ENCODE assay signal across 22 mouse cellular contexts in the genomic region with DNA sequence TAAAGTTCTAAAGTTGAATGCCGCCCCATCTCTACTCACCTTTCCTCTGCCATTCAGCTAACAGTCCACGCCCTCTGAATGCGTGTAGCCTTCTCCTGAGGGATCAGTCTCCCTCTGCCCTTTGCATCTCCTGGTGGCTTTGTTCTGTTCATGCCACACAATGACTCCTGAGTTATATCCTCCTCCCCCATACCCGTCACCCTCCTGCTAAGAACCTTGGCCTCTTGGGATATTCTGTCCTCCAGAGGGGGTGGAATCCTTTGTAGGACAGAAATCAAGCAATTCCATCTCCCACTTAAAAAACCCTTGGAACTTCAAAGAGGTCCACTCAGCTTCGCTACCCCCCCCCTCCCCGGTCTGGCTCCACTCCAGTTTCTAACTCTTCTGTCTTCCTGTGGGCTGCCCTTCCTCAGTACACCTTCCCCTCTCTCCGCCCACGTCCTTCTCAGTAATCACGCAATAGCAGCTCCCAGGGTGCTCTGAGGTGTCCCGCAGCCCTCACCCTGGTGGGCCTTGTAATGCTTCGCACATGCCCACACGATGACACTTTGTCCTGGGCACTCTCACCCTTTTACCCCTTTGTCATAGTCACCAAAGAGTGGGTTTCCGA. TPM values are rescaled to one million over a fixed set of nuclear protein-coding genes. Genes with fewer than 3 reads are reported as not detected.
A peak's percentile ranks its signal among the peaks of the same experiment; 100 is the strongest.
DNase-seq lines count a peak whose midpoint lies in the region; ATAC-seq and TF ChIP-seq lines count a peak whose summit lies in the region.
"Had no signal": no experiment of that assay in that cellular context is flagged by ENCODE, and none has a peak within 500 bp of the region (broad histone marks: within the 10 kb centered on the region; RNA-seq: fewer than 3 reads in every experiment).

No protein-coding gene starts in this region.

- 80% methylated on average over 13 of the region's 13 CpGs for WGBS in intestine, embryonic 14.5 days
- WGBS in intestine, embryonic 15.5 days, result 81% methylated on average over 13 of the region's 13 CpGs
- WGBS in lung, embryonic 14.5 days, result 57% methylated on average over 13 of the region's 13 CpGs
- 62% methylated on average over 13 of the region's 13 CpGs for WGBS in liver, embryonic 15.5 days (ENCODE audit: insufficient replicate concordance)
- WGBS in midbrain, embryonic 16.5 days, result 81% methylated on average over 13 of the region's 13 CpGs

- ATAC-seq in CD4-positive, CD25-positive, alpha-beta regulatory T cell, adult 4 months, result no peak
- ATAC-seq in intestine, embryonic 14.5 days (replicated peaks; ENCODE audit: low FRiP score, low TSS enrichment, low read depth), result 0 out of 2 replicates have a peak, but pooled peaks have one; percentile 3
- no peak for ATAC-seq in intestine, embryonic 15.5 days
- peak; percentile 58; the same call in 1 of the 2 replicates for ATAC-seq in lung, embryonic 14.5 days (ENCODE audit: insufficient read depth)
- ATAC-seq in liver, embryonic 15.5 days (ENCODE audit: insufficient read depth), result no peak
- ATAC-seq in midbrain, embryonic 16.5 days, result no peak
- ATAC-seq: forebrain, postnatal 0 days had no signal

- no peaks in the 10 kb centered on the region for H3K4me1 ChIP-seq in intestine, embryonic 14.5 days (replicated peaks; ENCODE audit: control insufficient read depth, insufficient read depth, low read length)
- H3K4me1 ChIP-seq in intestine, embryonic 15.5 days (replicated peaks), result 0 out of 2 replicates have a peak, but pooled peaks cover 2% of the 10 kb centered on the region
- H3K4me1 ChIP-seq in lung, embryonic 14.5 days (ENCODE audit: insufficient read depth), result no peaks in the 10 kb centered on the region
- H3K4me1 ChIP-seq in liver, embryonic 15.5 days (replicated peaks), result 0 out of 2 replicates have a peak, but pooled peaks cover 10% of the 10 kb centered on the region
- no peaks in the 10 kb centered on the region for H3K4me1 ChIP-seq in midbrain, embryonic 16.5 days (ENCODE audit: control insufficient read depth, insufficient read depth, low read length)
- H3K4me1 ChIP-seq: heart, embryonic 13.5 days; limb, embryonic 10.5 days; midbrain, embryonic 12.5 days had no signal

- peaks cover 7% of the 10 kb centered on the region for H3K36me3 ChIP-seq in intestine, embryonic 14.5 days (ENCODE audit: control insufficient read depth, insufficient read depth, low read length)
- no peaks in the 10 kb centered on the region for H3K36me3 ChIP-seq in intestine, embryonic 15.5 days
- H3K36me3 ChIP-seq in lung, embryonic 14.5 days (ENCODE audit: insufficient read depth), result peaks cover 20% of the 10 kb centered on the region; the same call in 1 of the 2 replicates
- H3K36me3 ChIP-seq in liver, embryonic 15.5 days (replicated peaks), result peaks cover 13% of the 10 kb centered on the region
- peaks cover 22% of the 10 kb centered on the region; the same call in 1 of the 2 replicates for H3K36me3 ChIP-seq in midbrain, embryonic 16.5 days (ENCODE audit: control insufficient read depth, insufficient read depth, low read length)

- no peak overlapping the region for H3K9ac ChIP-seq in intestine, embryonic 14.5 days (ENCODE audit: low read length)
- H3K9ac ChIP-seq in intestine, embryonic 15.5 days, result no peak overlapping the region
- no peak overlapping the region for H3K9ac ChIP-seq in lung, embryonic 14.5 days
- no peak overlapping the region for H3K9ac ChIP-seq in liver, embryonic 15.5 days
- no peak overlapping the region for H3K9ac ChIP-seq in midbrain, embryonic 16.5 days (ENCODE audit: low read depth, low read length)
- H3K9ac ChIP-seq: forebrain, postnatal 0 days; heart, embryonic 13.5 days; liver, embryonic 14.5 days; midbrain, embryonic 12.5 days had no signal

- no peak overlapping the region for H3K4me3 ChIP-seq in intestine, embryonic 14.5 days (ENCODE audit: low read depth, low read length)
- H3K4me3 ChIP-seq in intestine, embryonic 15.5 days (replicated peaks), result no peak overlapping the region
- H3K4me3 ChIP-seq in lung, embryonic 14.5 days (ENCODE audit: low read depth, low read length), result no peak overlapping the region
- H3K4me3 ChIP-seq in liver, embryonic 15.5 days (replicated peaks), result no peak overlapping the region
- no peak overlapping the region for H3K4me3 ChIP-seq in midbrain, embryonic 16.5 days (ENCODE audit: low read depth, low read length)
- H3K4me3 ChIP-seq: heart, embryonic 13.5 days; limb, embryonic 10.5 days; midbrain, embryonic 12.5 days had no signal

- no peak overlapping the region for H3K27ac ChIP-seq in intestine, embryonic 14.5 days (ENCODE audit: low read depth)
- no peak overlapping the region for H3K27ac ChIP-seq in intestine, embryonic 15.5 days
- H3K27ac ChIP-seq in lung, embryonic 14.5 days (ENCODE audit: low read depth), result peak overlapping the region; percentile 71
- H3K27ac ChIP-seq in liver, embryonic 15.5 days (replicated peaks), result peak overlapping the region; percentile 80
- no peak overlapping the region for H3K27ac ChIP-seq in midbrain, embryonic 16.5 days (ENCODE audit: low read length)
- H3K27ac ChIP-seq: heart, embryonic 13.5 days; hindbrain, postnatal 0 days; limb, embryonic 10.5 days; midbrain, embryonic 12.5 days had no signal

- H3K4me2 ChIP-seq in intestine, embryonic 14.5 days (ENCODE audit: low read length), result no peak overlapping the region
- H3K4me2 ChIP-seq in intestine, embryonic 15.5 days (replicated peaks), result no peak overlapping the region
- no peak overlapping the region for H3K4me2 ChIP-seq in lung, embryonic 14.5 days
- H3K4me2 ChIP-seq in liver, embryonic 15.5 days, result no peak overlapping the region
- H3K4me2 ChIP-seq in midbrain, embryonic 16.5 days (ENCODE audit: low read length), result no peak overlapping the region
- H3K4me2 ChIP-seq: heart, embryonic 13.5 days; midbrain, embryonic 12.5 days had no signal

- no peaks in the 10 kb centered on the region for H3K27me3 ChIP-seq in intestine, embryonic 14.5 days (replicated peaks; ENCODE audit: control insufficient read depth, insufficient read depth, low read length)
- no peaks in the 10 kb centered on the region for H3K27me3 ChIP-seq in intestine, embryonic 15.5 days (replicated peaks)
- no peaks in the 10 kb centered on the region for H3K27me3 ChIP-seq in lung, embryonic 14.5 days (ENCODE audit: insufficient read depth, low read length)
- no peaks in the 10 kb centered on the region for H3K27me3 ChIP-seq in liver, embryonic 15.5 days
- H3K27me3 ChIP-seq in midbrain, embryonic 16.5 days (ENCODE audit: control insufficient read depth, insufficient read depth, low read depth, low read length), result no peaks in the 10 kb centered on the region
- H3K27me3 ChIP-seq: heart, embryonic 13.5 days; midbrain, embryonic 12.5 days had no signal

- TF ChIP-seq CTCF in lung, embryonic 14.5 days (IDR thresholded peaks at IDR 0.05; ENCODE audit: low read depth), result no peak

- peak; percentile 9 for DNase-seq in CD4-positive, CD25-positive, alpha-beta regulatory T cell, adult 2 months (ENCODE audit: low read depth, low spot score)
- no peak for DNase-seq in intestine, embryonic 14.5 days (ENCODE audit: low spot score)
- DNase-seq in lung, embryonic 14.5 days, result peak; percentile 30
- DNase-seq in lung, postnatal 4 days, result no peak
- DNase-seq: cerebellum, adult 11 months; cerebellum, postnatal 10 days; forebrain, postnatal 0 days; gastrocnemius, postnatal 14 days; heart, adult 18-20 months; heart, postnatal 14 days; kidney, adult 11 months; thymus, adult 18-20 months; thymus, postnatal 36 days had no signal

- no peaks in the 10 kb centered on the region for H3K9me3 ChIP-seq in intestine, embryonic 14.5 days (ENCODE audit: control insufficient read depth, low read length)
- H3K9me3 ChIP-seq in intestine, embryonic 15.5 days, result no peaks in the 10 kb centered on the region
- H3K9me3 ChIP-seq in lung, embryonic 14.5 days (ENCODE audit: low read depth, low read length), result no peaks in the 10 kb centered on the region
- no peaks in the 10 kb centered on the region for H3K9me3 ChIP-seq in liver, embryonic 15.5 days (replicated peaks)
- no peaks in the 10 kb centered on the region for H3K9me3 ChIP-seq in midbrain, embryonic 16.5 days (replicated peaks; ENCODE audit: control insufficient read depth, low read length, poor library complexity, severe bottlenecking)
- H3K9me3 ChIP-seq: heart, embryonic 13.5 days; limb, embryonic 10.5 days; midbrain, embryonic 12.5 days had no signal

RNA-seq across cellular contexts. Expression of a gene that starts 16.4 kb away (rescaled TPM):
- polyA plus RNA-seq in CD4-positive, CD25-positive, alpha-beta regulatory T cell, adult 4 months (2017; shearing (Covaris generic)), result 10 to 100 TPM; 29.9 to 36.0 TPM
- 40.4 TPM in 2 replicates for polyA plus RNA-seq in intestine, embryonic 14.5 days (2014; fragmentation: Nextera tagmentation; extraction: Ambion mirVana)
- 57.6 and 60.4 TPM in 2 replicates for polyA plus RNA-seq in intestine, embryonic 15.5 days (2015; fragmentation: Nextera tagmentation; extraction: Ambion mirVana)
- polyA plus RNA-seq in lung, embryonic 14.5 days (2014; fragmentation: Nextera tagmentation; extraction: Ambion mirVana), result 46.8 and 49.0 TPM in 2 replicates
- polyA plus RNA-seq in liver, embryonic 15.5 days (2015; fragmentation: Nextera tagmentation; extraction: Ambion mirVana), result 47.6 and 49.2 TPM in 2 replicates
- polyA plus RNA-seq in midbrain, embryonic 16.5 days (2015; fragmentation: Nextera tagmentation; extraction: Ambion mirVana), result 39.2 and 45.1 TPM in 2 replicates

RNA-seq across cellular contexts. Expression of a gene that starts 24.0 kb away (rescaled TPM):
- 10 to 100 TPM; 17.8 to 20.1 TPM for polyA plus RNA-seq in CD4-positive, CD25-positive, alpha-beta regulatory T cell, adult 4 months (2017; shearing (Covaris generic))
- 200 and 219 TPM in 2 replicates for polyA plus RNA-seq in intestine, embryonic 14.5 days (2014; fragmentation: Nextera tagmentation; extraction: Ambion mirVana)
- polyA plus RNA-seq in intestine, embryonic 15.5 days (2015; fragmentation: Nextera tagmentation; extraction: Ambion mirVana), result 170 TPM in 2 replicates
- 164 and 169 TPM in 2 replicates for polyA plus RNA-seq in lung, embryonic 14.5 days (2014; fragmentation: Nextera tagmentation; extraction: Ambion mirVana)
- polyA plus RNA-seq in liver, embryonic 15.5 days (2015; fragmentation: Nextera tagmentation; extraction: Ambion mirVana), result 62.6 and 74.2 TPM in 2 replicates
- polyA plus RNA-seq in midbrain, embryonic 16.5 days (2015; fragmentation: Nextera tagmentation; extraction: Ambion mirVana), result 3,297 and 3,828 TPM in 2 replicates

RNA-seq across cellular contexts. Expression of a gene that starts 51.2 kb away (rescaled TPM):
- polyA plus RNA-seq in CD4-positive, CD25-positive, alpha-beta regulatory T cell, adult 4 months (2017; shearing (Covaris generic)), result 10 to 100 TPM; 30.8 to 36.8 TPM
- 91.9 and 106 TPM in 2 replicates for polyA plus RNA-seq in intestine, embryonic 14.5 days (2014; fragmentation: Nextera tagmentation; extraction: Ambion mirVana)
- polyA plus RNA-seq in intestine, embryonic 15.5 days (2015; fragmentation: Nextera tagmentation; extraction: Ambion mirVana), result 120 and 124 TPM in 2 replicates
- polyA plus RNA-seq in lung, embryonic 14.5 days (2014; fragmentation: Nextera tagmentation; extraction: Ambion mirVana), result 62.3 and 68.3 TPM in 2 replicates
- polyA plus RNA-seq in liver, embryonic 15.5 days (2015; fragmentation: Nextera tagmentation; extraction: Ambion mirVana), result 15.8 and 16.1 TPM in 2 replicates
- 32.4 and 33.7 TPM in 2 replicates for polyA plus RNA-seq in midbrain, embryonic 16.5 days (2015; fragmentation: Nextera tagmentation; extraction: Ambion mirVana)

RNA-seq across cellular contexts. Expression of a gene that starts 51.6 kb away (rescaled TPM):
- polyA plus RNA-seq in CD4-positive, CD25-positive, alpha-beta regulatory T cell, adult 4 months (2017; shearing (Covaris generic)), result 10 to 100 TPM; 10.4 to 18.0 TPM
- polyA plus RNA-seq in intestine, embryonic 14.5 days (2014; fragmentation: Nextera tagmentation; extraction: Ambion mirVana), result 20.3 TPM in 2 replicates
- 20.4 and 20.8 TPM in 2 replicates for polyA plus RNA-seq in intestine, embryonic 15.5 days (2015; fragmentation: Nextera tagmentation; extraction: Ambion mirVana)
- 23.3 and 23.9 TPM in 2 replicates for polyA plus RNA-seq in lung, embryonic 14.5 days (2014; fragmentation: Nextera tagmentation; extraction: Ambion mirVana)
- polyA plus RNA-seq in liver, embryonic 15.5 days (2015; fragmentation: Nextera tagmentation; extraction: Ambion mirVana), result 11.6 and 12.5 TPM in 2 replicates
- 4.9 and 6.4 TPM in 2 replicates for polyA plus RNA-seq in midbrain, embryonic 16.5 days (2015; fragmentation: Nextera tagmentation; extraction: Ambion mirVana)

Comparison
In these comparisons a context has a peak if more than half of its experiments do, and no peak if none do; other contexts are left out.
1. DNase-seq: peak in CD4-positive, CD25-positive, alpha-beta regulatory T cell, adult 2 months (single experiment) and lung, embryonic 14.5 days (single experiment); none in intestine, embryonic 14.5 days (single experiment) and lung, postnatal 4 days (0 of 2).
2. ATAC-seq: peak in intestine, embryonic 14.5 days (single experiment) and lung, embryonic 14.5 days (single experiment); none in CD4-positive, CD25-positive, alpha-beta regulatory T cell, adult 4 months (single experiment), intestine, embryonic 15.5 days (single experiment), liver, embryonic 15.5 days (single experiment) and midbrain, embryonic 16.5 days (single experiment).
3. H3K27ac ChIP-seq: peak in lung, embryonic 14.5 days (single experiment) and liver, embryonic 15.5 days (single experiment); none in intestine, embryonic 14.5 days (single experiment), intestine, embryonic 15.5 days (single experiment) and midbrain, embryonic 16.5 days (single experiment).
4. RNA of a gene that starts 24.0 kb away (polyA plus RNA-seq): 3,297 to 3,828 TPM in midbrain, embryonic 16.5 days; 200 to 219 TPM in intestine, embryonic 14.5 days, 170 TPM in intestine, embryonic 15.5 days, 164 to 169 TPM in lung, embryonic 14.5 days, 62.6 to 74.2 TPM in liver, embryonic 15.5 days and 17.8 to 20.1 TPM in CD4-positive, CD25-positive, alpha-beta regulatory T cell, adult 4 months; every median in the first group is over 10 times any median in the second.